Mouse (Mus musculus) heart, embryonic 12.5 days (tissue): ENCODE results near the gene Bloc1s2. TPM values are rescaled to one million over a fixed set of nuclear protein-coding genes. Genes with fewer than 3 reads are reported as not detected.
"Not testable (repeated sequence)": the region's sequence is repeated elsewhere in the genome, so short reads cannot be mapped to it uniquely, and the experiment has no call there.

ENCODE experiments used
- ATAC-seq: fragments of 200-750 bp; cut with Nextera tagmentation; 2 replicates; pipeline ENCODE4 v1.8.0; 2017; ENCODE audit warnings: moderate TSS enrichment, moderate library complexity; ENCODE audit not compliant: insufficient number of reproducible peaks, low FRiP score
- H3K27ac ChIP-seq: fragments of 300-500 bp; sonication (generic); 2 replicates; pipeline ENCODE4 v1.5.1; 2016; ENCODE audit warnings: mild to moderate bottlenecking, moderate library complexity; ENCODE audit not compliant: poor library complexity, severe bottlenecking
- H3K27me3 ChIP-seq: fragments of 300-500 bp; sonication (generic); replicated peaks from 2 replicates; pipeline ENCODE4 v1.6.1; 2016; ENCODE audit warnings: mild to moderate bottlenecking, moderate library complexity
- H3K36me3 ChIP-seq: fragments of 300-500 bp; sonication (generic); 2 replicates; pipeline ENCODE4 v1.6.1; 2016; ENCODE audit warnings: mild to moderate bottlenecking, moderate library complexity
- H3K4me1 ChIP-seq: fragments of 300-500 bp; sonication (generic); replicated peaks from 2 replicates; pipeline ENCODE4 v1.6.1; 2016; ENCODE audit warnings: mild to moderate bottlenecking
- H3K4me2 ChIP-seq: fragments of 300-500 bp; sonication (generic); 2 replicates; pipeline ENCODE4 v1.6.1; 2016; ENCODE audit warnings: mild to moderate bottlenecking, moderate library complexity
- H3K4me3 ChIP-seq: fragments of 300-500 bp; sonication (generic); 2 replicates; pipeline ENCODE4 v1.5.1; 2016; ENCODE audit warnings: mild to moderate bottlenecking
- H3K9ac ChIP-seq: fragments of 300-500 bp; sonication (generic); 2 replicates; pipeline ENCODE4 v1.6.1; 2016; ENCODE audit warnings: mild to moderate bottlenecking, moderate library complexity
- H3K9me3 ChIP-seq: fragments of 300-500 bp; sonication (generic); replicated peaks from 2 replicates; pipeline ENCODE4 v1.6.1; 2016; ENCODE audit warnings: mild to moderate bottlenecking, moderate library complexity
- WGBS: fragments of 180-500 bp; shearing (Covaris S2); methylation state at CpG from one replicate; pipeline ENCODE4 v1.1.7; 2016; 5-methylcytosine and 5-hydroxymethylcytosine counted together
- polyA plus RNA-seq: library from polyadenylated mRNA; unstranded; fragments of >200 nt; fragmentation: Nextera tagmentation; extraction: Ambion mirVana; gene quantifications from 2 replicates; pipeline ENCODE4 v1.2.1, GENCODE M21; 2016

Bloc1s2 gene
- polyA plus RNA-seq, 1 experiment from 2014 or later: 63.0 TPM

DNA sequence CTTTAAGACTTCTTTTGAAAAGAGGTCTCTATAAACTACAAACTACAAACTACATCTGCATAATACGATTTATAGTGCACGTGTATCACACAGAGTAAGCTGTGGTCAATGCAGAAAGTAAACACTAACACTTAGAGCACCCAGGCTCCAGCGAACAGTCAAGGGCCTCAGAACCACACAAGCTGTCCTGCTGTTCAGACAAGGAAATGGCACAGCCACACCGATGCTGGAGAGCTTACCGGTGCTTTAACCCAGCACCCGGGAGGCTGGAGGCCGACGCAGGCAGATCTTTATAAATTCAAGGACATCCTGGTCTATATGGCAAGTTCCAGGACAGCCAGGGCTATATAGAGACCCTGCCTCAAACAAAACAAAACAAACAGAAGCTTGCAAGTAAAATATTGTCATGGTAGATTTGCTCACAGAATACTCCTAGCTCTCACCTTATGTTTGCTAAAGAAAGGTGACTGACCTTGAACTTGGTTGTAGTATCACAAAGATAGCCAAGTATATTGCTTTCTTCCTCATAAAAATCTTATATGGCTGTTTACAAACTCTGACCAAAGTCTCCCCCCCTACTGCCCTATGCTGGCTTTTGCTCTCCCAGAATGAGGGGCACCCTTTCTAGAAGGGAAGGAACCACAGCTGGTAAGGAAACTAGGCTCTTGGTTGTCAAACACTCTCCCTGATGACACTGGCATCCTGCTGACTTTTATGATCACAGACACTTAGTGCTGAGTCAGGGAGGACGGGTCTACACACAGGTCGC lies 18.3 kb downstream of the Bloc1s2 start:
- Histone ChIP-seq H3K9ac (no peak overlapping the region), H3K27ac (no peak overlapping the region), H3K4me2 (no peak overlapping the region), H3K4me3 (no peak overlapping the region), H3K27me3 (no peaks in the 10 kb centered on the region), H3K36me3 (peaks cover 83% of the 10 kb centered on the region), H3K9me3 (no peaks in the 10 kb centered on the region), H3K4me1 (no peaks in the 10 kb centered on the region)
- 91% methylated on average over 10 of the region's 10 CpGs for whole genome bisulfite sequencing
- no peak for ATAC-seq

DNA sequence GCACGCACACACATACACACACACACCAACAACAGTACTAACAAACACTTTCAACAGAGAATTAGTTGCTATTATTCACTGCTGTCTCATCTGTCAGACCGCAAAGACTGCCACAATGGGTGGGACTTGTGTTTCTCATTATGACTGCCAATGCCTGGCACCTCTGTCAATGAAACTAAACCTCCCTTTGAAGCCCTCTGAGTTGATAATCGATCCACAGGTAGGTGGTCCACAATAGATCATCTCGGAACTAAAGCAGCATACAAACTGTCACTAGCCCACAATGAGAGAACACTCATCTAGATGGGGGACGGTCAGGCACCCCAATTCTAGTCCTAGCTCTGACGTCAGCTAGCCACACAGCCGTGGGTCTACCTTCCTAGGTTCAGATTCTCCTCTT lies 25.1 kb downstream of the Bloc1s2 start:
- Histone ChIP-seq H3K36me3 (peaks cover 85% of the 10 kb centered on the region), H3K9ac (no peak overlapping the region), H3K27ac (no peak overlapping the region), H3K4me2 (no peak overlapping the region), H3K4me3 (no peak overlapping the region), H3K27me3 (no peaks in the 10 kb centered on the region), H3K9me3 (no peaks in the 10 kb centered on the region), H3K4me1 (no peaks in the 10 kb centered on the region)
- 92% methylated on average over 7 of the region's 7 CpGs for WGBS
- ATAC-seq: no peak

GRCm38 (mm10) chr19:44120686-44121085 lies 25.6 kb downstream of the Bloc1s2 start:
- not testable (repeated sequence) for H3K4me1 ChIP-seq, H3K27me3 ChIP-seq, H3K4me2 ChIP-seq, ATAC-seq, H3K9me3 ChIP-seq, H3K4me3 ChIP-seq, H3K9ac ChIP-seq, H3K27ac ChIP-seq
- WGBS: 92% methylated on average over 9 of the region's 9 CpGs
- H3K36me3 ChIP-seq: peaks cover 86% of the 10 kb centered on the region

DNA sequence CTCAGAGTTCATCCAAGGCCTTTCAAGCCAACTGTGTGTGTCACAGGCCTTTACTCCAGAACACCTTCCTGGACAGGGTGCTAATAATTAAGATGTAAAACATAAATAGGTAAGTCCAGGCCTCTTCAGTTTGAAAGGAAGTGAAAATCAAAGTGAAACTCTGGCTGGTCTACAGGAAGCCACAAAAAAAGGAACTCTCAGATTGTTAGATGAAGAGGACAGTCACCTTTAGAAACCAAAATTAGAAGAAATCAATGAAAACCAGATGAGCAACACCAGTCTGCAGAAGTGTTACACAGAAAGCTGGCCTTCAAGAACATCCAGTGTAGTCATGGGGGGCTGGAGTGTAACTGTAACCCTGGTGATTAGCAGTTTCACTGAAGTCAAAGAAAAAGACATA lies 28.5 kb downstream of the Bloc1s2 start:
- Histone ChIP-seq H3K4me3 (no peak overlapping the region), H3K27me3 (no peaks in the 10 kb centered on the region), H3K9ac (no peak overlapping the region), H3K4me2 (no peak overlapping the region), H3K27ac (no peak overlapping the region), H3K9me3 (no peaks in the 10 kb centered on the region), H3K4me1 (no peaks in the 10 kb centered on the region), H3K36me3 (peaks cover 79% of the 10 kb centered on the region)
- no peak for ATAC-seq

- H3K4me1 ChIP-seq: peaks cover 5% of the 10 kb centered on the region
- ATAC-seq: no peak
- 71% methylated on average over 7 of the region's 7 CpGs for WGBS
- peaks cover 64% of the 10 kb centered on the region for H3K36me3 ChIP-seq
- no peaks in the 10 kb centered on the region for H3K9me3 ChIP-seq
- H3K4me3 ChIP-seq: no peak overlapping the region
- no peak overlapping the region for H3K27ac ChIP-seq
- no peak overlapping the region for H3K9ac ChIP-seq
- no peaks in the 10 kb centered on the region for H3K27me3 ChIP-seq
- H3K4me2 ChIP-seq: no peak overlapping the region
Measured at GRCm38 (mm10) chr19:44111706-44112105, 34.5 kb downstream of the Bloc1s2 start.

DNA sequence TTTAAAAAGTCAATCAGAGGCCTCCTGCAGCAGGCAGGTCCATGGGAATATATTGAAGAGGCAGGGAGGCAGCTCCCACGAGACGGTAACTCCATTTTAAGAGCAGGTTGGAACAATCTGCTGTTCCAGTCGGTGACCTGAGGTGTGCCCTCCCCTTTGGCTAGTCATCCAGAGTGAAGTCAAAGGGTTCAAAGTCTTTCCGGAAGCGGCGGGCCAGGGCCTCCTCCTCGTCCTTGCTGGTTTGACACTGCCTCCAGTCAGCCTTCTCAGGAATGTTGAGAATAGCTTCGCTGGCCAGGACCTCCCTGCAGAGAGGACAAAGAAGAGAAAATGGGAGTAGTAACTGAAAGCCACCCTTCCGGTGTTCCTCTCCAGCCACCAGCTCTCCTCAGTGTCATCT lies 35.9 kb downstream of the Bloc1s2 start:
- no peaks in the 10 kb centered on the region for H3K27me3 ChIP-seq
- no peak overlapping the region for H3K9ac ChIP-seq
- no peak overlapping the region for H3K27ac ChIP-seq
- 91% methylated on average over 9 of the region's 9 CpGs for WGBS
- H3K4me3 ChIP-seq: no peak overlapping the region
- peaks cover 54% of the 10 kb centered on the region for H3K36me3 ChIP-seq
- no peaks in the 10 kb centered on the region for H3K9me3 ChIP-seq
- H3K4me2 ChIP-seq: no peak overlapping the region
- peaks cover 11% of the 10 kb centered on the region for H3K4me1 ChIP-seq
- ATAC-seq: no peak

- H3K36me3 ChIP-seq: peaks cover 47% of the 10 kb centered on the region
- no peaks in the 10 kb centered on the region for H3K9me3 ChIP-seq
- no peak overlapping the region for H3K4me3 ChIP-seq
- H3K27ac ChIP-seq: no peak overlapping the region
- H3K4me1 ChIP-seq: peaks cover 11% of the 10 kb centered on the region
- H3K27me3 ChIP-seq: no peaks in the 10 kb centered on the region
- no peak overlapping the region for H3K4me2 ChIP-seq
- ATAC-seq: no peak
- no peak overlapping the region for H3K9ac ChIP-seq
Measured at GRCm38 (mm10) chr19:44108996-44109395, 37.2 kb downstream of the Bloc1s2 start.

- ATAC-seq: 0 out of 2 replicates have a peak, but pooled peaks have one; percentile 26
- Histone ChIP-seq H3K4me2 (peak overlapping the region; percentile 93), H3K27me3 (no peaks in the 10 kb centered on the region), H3K4me3 (peak overlapping the region; percentile 90), H3K9me3 (no peaks in the 10 kb centered on the region), H3K9ac (peak overlapping the region; percentile 74), H3K4me1 (peaks cover 11% of the 10 kb centered on the region), H3K27ac (no peak overlapping the region), H3K36me3 (peaks cover 38% of the 10 kb centered on the region)
- WGBS: 30% methylated on average over 22 of the region's 22 CpGs
Measured at GRCm38 (mm10) chr19:44107661-44108521, 38.4 kb downstream of the Bloc1s2 start.

DNA sequence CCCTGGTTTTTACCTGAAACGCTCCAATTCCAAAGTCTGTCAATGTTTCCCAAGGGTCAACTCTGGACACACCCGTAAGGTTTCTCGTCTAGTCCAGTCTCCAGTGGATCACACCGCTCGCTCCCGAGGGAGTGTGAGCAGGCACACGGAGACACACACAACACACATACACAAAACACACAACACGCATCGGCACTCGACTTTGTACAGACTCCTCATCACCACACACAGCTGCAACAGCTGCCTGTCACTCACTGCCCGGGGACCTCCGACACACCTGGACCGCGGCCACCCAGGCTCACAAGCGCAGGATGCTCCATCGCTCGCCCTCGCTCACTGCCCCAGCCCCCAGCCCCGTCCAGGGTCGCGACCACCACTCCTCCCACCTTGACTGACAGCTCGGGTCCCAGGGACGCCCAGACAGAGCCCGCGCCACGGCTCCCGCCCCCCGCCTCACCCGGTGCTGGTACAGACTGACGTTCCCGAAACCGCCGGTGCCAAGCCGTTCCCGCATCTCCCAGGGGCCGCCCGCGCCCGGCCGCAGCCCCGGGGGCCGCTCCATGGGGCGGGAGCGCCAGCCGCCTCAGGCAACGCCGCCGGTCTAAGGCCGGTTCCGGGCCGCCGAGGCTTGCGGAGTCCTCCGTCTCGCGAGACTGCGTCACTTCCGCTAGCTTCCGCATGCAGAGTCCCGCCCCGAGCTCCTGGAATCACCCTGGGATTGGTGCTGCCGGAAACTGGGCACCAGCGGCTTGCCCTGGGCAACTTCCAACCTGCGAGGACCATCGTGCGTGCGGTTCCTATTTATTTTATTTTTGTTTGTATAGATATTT lies 39.2 kb downstream of the Bloc1s2 start, which contains the start of gene Chuk:
Gene Chuk (minus strand): TSS at position 650 of the 830 bp plus-strand sequence.
- peak within 1 kb of the TSS; percentile 90 for H3K4me3 ChIP-seq
- under 1% methylated on average over 67 of the region's 67 CpGs for WGBS
- H3K4me1 ChIP-seq: peaks cover 11% of the 10 kb centered on the region
- H3K27me3 ChIP-seq: no peaks in the 10 kb centered on the region
- ATAC-seq: peak; percentile 99
- H3K9me3 ChIP-seq: no peaks in the 10 kb centered on the region
- peaks cover 32% of the 10 kb centered on the region for H3K36me3 ChIP-seq
- peak within 1 kb of the TSS; percentile 93 for H3K4me2 ChIP-seq
- H3K27ac ChIP-seq: peak within 1 kb of the TSS; percentile 49
- peak within 1 kb of the TSS; percentile 97 for H3K9ac ChIP-seq

DNA sequence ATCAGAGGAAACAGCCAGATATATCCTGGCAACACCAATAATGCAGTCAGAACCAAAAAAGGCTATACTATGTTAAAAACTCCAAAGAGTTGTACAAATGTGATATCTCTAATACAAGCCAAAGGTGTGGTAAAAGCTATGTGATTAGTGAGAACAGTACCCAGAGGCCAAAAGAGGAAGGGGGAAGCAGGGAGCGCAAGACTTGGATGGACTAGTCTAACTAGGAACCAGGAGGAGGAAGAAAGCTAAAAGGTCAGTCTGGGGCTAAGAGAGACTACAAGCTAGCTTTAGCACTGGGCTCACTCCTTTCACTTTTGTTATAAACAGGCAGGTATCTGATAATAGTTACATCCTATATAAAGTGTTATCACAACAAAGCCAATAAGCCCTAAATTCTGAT lies 41.9 kb downstream of the Bloc1s2 start:
- 83% methylated on average over 1 of the region's 1 CpGs for WGBS

GRCm38 (mm10) chr19:44103001-44103400 lies 43.2 kb downstream of the Bloc1s2 start:
- Histone ChIP-seq H3K9me3 (no peaks in the 10 kb centered on the region), H3K36me3 (peaks cover 20% of the 10 kb centered on the region), H3K4me2 (no peak overlapping the region), H3K4me1 (peaks cover 10% of the 10 kb centered on the region), H3K27ac (no peak overlapping the region), H3K4me3 (no peak overlapping the region), H3K9ac (no peak overlapping the region), H3K27me3 (no peaks in the 10 kb centered on the region)
- no peak for ATAC-seq
- 94% methylated on average over 3 of the region's 3 CpGs for WGBS

More for the DNA sequence above, 41.9 kb downstream of the Bloc1s2 start:
- no peaks in the 10 kb centered on the region for H3K27me3 ChIP-seq
- H3K27ac ChIP-seq: no peak overlapping the region
- H3K4me1 ChIP-seq: peaks cover 11% of the 10 kb centered on the region
- no peak overlapping the region for H3K4me3 ChIP-seq
- H3K9me3 ChIP-seq: no peaks in the 10 kb centered on the region
- no peak for ATAC-seq
- no peak overlapping the region for H3K9ac ChIP-seq
- no peak overlapping the region for H3K4me2 ChIP-seq
- peaks cover 17% of the 10 kb centered on the region for H3K36me3 ChIP-seq
